Mouse (Mus musculus) inflammation-experienced regulatory T-cells, adult 6 months (primary cell): ENCODE results near the gene Cnih2. TPM values are rescaled to one million over a fixed set of nuclear protein-coding genes. Genes with fewer than 3 reads are reported as not detected.

Source experiments
- ATAC-seq: one replicate; pipeline ENCODE4 v1.8.0; 2017
- polyA plus RNA-seq, 3 experiments: library from polyadenylated mRNA; unstranded; fragments of 100-300 nt; shearing (Covaris generic); gene quantifications; one replicate each; pipeline ENCODE4 v1.2.1; 2017

Gene Cnih2
- polyA plus RNA-seq: under 1 TPM in 2 of 3 experiments, not detected in 1; 0.50 to 0.59 TPM

DNA sequence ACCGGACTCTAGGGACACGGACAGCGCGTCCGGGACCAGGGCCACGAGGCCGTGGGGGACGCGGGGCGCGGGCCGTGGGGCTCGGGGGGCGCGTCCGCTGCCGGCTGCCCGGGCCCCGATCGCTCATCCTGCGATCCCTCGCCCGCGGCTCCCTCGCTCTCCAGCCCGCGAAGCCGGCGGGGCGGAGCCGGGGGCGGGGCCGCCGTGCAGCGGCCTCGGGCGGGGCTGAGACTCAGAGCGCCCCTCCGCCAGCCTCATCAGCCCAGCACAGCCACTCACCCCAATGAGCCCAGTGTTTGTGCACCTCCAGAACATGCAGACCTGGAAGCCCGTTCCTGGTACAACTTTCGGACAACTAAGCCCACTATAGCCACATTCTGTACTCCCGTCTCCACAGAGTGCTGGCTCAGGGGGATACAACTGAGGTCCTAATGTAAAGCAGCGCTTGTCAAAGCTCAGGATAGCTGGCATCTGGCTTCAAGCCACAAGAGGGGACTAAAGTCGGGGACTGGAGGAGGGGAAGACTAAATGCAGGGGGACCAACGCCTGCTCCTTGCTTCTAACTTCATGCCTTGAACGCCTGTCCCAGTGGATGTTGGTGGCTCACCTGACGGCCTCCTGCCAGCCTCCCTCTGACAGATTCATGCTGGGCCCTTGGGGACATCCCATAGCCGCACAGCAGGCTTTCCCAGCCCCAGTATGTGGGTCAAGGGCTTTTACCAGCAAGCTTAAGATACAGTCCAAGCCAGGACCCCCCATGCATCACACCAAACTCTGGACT lies at the start of gene Cnih2:
Gene Cnih2, minus strand, starts transcription at position 159 of the 781 bp plus-strand sequence.
- no peak for ATAC-seq

DNA sequence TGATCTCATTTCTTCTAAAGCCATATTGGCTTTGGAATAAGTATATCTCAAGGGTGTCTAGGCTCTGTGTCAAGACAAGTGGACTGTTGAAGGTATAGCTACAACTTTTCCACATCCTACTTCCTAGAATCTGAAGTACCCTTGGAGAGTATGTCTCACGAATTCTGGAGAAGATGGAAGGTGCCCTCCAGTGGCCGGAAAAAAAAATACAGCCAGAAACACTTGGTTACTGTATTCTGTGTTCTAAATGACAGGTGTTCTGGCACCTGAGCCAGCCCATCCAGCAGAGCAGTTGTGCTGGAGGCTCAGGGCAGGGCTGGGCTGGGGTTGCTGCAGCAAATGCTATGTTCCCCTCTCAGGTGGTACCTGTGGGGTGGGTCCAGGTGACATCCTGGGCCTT lies 41.3 kb upstream of the Cnih2 start:
- no peak for ATAC-seq

- no peak for ATAC-seq
Measured at GRCm38 (mm10) chr19:5131237-5131636, 32.9 kb upstream of the Cnih2 start.

DNA sequence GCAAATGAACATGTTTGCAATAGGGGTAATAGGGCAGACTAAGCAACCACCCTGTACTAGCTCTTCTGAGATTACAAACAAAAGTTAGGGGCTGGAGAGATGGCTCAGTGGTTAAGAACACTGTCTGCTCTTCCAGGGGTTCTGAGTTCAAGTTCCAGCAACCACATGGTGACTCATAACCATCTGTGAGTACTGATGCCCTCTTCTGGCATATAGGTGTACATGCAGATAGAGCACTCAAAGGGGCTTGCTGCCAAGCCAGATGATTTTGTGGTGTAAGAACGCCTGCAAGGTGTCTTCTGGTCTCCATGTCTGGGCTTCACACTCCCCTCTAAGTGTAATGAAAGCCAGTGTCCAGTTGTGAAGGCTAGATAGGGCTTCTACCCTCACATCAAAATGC lies 31.4 kb upstream of the Cnih2 start:
- no peak for ATAC-seq

DNA sequence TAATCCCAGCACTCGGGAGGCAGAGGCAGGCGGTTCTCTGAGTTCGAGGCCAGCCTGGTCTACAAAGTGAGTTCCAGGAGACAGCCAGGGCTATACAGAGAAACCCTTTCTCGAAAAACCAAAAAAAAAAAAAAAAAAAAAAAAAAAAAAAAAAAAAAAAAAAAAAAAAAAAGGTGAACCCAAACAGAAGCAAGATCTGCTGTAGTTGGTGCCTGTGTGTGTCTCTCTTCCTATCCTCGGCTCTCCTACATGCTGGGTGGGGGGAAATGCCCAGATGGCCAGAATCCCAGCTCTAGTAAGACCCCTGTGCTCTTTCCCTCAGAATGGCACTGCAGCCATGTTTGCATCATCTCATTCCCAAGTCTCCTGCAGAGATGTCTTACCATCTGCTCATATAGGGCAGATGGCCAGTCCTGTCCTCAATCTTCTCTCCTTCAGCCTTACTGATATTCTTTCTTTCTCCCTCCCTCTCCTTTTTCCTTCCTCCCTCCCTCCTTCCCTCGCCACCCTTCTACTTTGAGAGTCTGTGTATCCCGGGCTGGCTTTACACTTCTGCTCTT lies 25.8 kb upstream of the Cnih2 start:
- no peak for ATAC-seq

DNA sequence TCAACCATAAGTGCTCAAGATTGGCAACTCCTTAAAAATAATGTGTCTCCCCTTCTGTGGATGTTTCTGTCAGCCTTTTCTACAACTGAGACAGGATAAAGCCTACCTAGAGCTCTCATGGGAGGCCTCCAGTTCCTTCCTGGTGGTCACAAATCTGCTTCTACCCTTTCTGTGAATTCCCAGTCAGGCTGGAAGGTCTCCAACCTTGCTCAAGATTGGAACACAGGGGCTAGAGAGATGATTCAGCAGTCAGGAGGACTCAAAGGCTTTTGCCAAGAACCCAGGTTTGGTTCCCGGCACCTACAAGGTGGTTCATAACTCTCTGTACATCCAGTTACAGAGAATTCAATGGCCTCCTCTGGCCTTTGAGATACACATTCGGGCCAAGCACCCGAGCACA lies 24.9 kb upstream of the Cnih2 start:
- ATAC-seq: no peak

GRCm38 (mm10) chr19:5122492-5122891 lies 24.2 kb upstream of the Cnih2 start:
- ATAC-seq: no peak

GRCm38 (mm10) chr19:5118384-5118698 lies 20.0 kb upstream of the Cnih2 start, which contains the start of gene Klc2:
Gene Klc2, minus strand, starts transcription at chr19:5118560.
- ATAC-seq: peak; percentile 13

- ATAC-seq: peak; percentile 86
Measured at GRCm38 (mm10) chr19:5117494-5118383, 19.4 kb upstream of the Cnih2 start.

- ATAC-seq: no peak
Measured at GRCm38 (mm10) chr19:5113783-5114182, 15.5 kb upstream of the Cnih2 start.

GRCm38 (mm10) chr19:5109659-5110453 lies 11.5 kb upstream of the Cnih2 start:
- no peak for ATAC-seq

DNA sequence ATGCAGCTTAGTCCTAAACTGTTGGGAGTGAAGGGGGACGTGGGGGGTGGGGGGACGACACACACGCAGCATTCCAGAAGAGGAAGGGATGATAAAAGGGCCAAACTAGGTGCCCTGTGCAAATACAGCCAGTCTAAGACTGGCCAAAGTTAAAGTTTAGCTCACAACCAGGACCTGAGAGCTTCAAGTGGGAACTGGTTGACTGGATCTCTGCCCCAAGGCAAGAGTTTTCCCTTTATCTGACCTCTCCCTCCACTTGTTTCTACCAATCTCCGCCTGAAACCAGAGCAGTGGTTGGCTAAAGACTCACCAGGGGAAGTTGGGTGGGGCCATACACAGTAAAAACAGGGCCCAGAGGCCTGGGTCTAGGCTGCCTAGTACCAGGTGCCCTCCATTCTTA lies 10.4 kb upstream of the Cnih2 start:
- ATAC-seq: no peak

DNA sequence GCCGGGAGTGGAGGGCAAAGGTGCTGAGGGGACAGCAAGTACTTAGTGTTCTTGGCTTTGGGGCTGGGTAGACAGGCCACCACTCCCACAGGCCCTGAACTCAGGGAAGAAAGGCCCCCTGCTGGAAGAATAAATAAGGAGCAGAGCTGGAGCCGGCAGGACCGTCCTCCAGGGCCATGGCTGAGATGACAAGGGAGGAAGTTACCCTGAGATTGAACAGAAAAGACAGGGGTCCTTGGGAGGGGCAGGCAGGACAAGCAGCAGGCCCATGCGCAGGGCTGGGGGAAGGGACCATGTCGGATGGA lies 9.9 kb upstream of the Cnih2 start:
- no peak for ATAC-seq

GRCm38 (mm10) chr19:5107556-5108270 lies 9.4 kb upstream of the Cnih2 start:
- ATAC-seq: no peak

DNA sequence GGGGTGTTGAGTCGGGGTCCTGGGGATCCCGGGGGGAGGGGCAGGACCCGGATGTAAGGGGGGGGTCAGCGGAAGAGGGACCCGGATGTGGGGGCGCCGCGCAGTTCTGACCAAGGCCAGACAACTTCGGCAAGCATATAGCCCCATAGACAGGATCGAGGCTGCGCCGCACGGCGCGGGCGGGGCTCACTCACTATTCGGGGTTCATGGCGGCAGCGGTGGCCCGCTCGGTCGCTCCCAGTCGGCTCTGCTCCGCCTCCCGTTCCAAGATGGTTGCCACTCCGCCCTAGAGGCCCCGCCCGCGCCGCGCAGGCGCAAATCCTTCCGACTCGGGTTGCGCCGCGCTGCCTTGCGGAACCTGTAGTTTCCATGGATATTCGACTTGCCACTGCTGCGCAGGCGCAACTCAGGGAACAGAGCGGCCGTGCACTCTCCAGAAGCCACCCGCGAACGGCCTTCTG lies 8.4 kb upstream of the Cnih2 start, which contains the start of gene Rab1b:
Gene Rab1b, minus strand, starts transcription at position 342 of the 461 bp plus-strand sequence.
- peak; percentile 98 for ATAC-seq

GRCm38 (mm10) chr19:5106074-5106473 lies 7.8 kb upstream of the Cnih2 start:
- no peak for ATAC-seq

GRCm38 (mm10) chr19:5097521-5098362 lies 579 bp downstream of the Cnih2 start:
- ATAC-seq: no peak

DNA sequence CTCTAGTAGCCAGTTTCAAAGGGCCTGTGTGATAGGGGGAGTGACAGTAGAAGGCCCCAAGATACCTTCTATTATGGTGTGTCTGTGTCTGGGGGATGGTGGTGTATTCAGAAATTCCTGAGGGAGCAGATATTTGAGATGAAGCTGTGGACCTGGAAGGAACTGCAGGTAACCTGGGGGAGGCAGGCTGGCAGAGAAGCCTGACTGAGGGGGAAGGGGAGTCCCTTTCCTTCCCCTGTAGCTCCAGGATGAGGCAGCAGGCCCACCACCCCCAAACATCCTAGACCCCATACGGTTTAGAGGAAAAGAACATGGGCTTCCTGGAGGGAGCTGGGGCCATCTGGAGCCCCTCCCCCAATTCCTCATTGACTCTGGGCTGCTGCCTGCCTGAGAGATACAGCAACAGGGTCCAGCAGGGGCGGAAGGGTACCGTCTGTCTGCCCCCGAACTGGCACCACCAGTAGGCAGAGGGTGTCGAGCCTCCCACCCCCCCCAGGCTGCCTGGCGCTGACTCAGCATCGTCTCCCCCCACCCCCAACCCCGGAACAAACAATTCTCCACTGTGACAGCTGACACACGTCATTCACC lies 2.3 kb downstream of the Cnih2 start:
- ATAC-seq: no peak

GRCm38 (mm10) chr19:5094746-5095417 lies 3.4 kb downstream of the Cnih2 start:
- ATAC-seq: no peak

- ATAC-seq: peak; percentile 70
Measured at GRCm38 (mm10) chr19:5094243-5094632, 4.1 kb downstream of the Cnih2 start.
